Mouse (Mus musculus) gastrocnemius, adult 2 months (tissue): ENCODE measurements at regions not wholly inside any gene's neighbourhood (a gene's known extent, or its start where the extent isn't known, plus 50 kb on each side); places are given as distances from the start of the nearest gene placed in this dataset.

ENCODE experiments used
- DNase-seq: peaks from one replicate; pipeline ENCODE4 v3.0.0; 2022
- H3K27ac ChIP-seq: fragments of 200-600 bp; 2 replicates; pipeline ENCODE4 v1.8.1; 2022; ENCODE audit warnings: mild to moderate bottlenecking
- H3K4me3 ChIP-seq: fragments of 200-600 bp; 2 replicates; pipeline ENCODE4 v1.8.1; 2022; ENCODE audit warnings: mild to moderate bottlenecking, moderate library complexity
- CTCF ChIP-seq: fragments of 200-600 bp; IDR thresholded peaks from 2 replicates; pipeline ENCODE4 v1.8.1; 2022; ENCODE audit warnings: antibody characterized with exemption, mild to moderate bottlenecking, moderate library complexity
- intact Hi-C: fragments of 180-260 bp; cut with DNase I; formaldehyde crosslinking; loops from one replicate; pipeline ENCODE4 v1.15.1; 2025

GRCm38 (mm10) chr4:54852991-54853925, 91.6 kb upstream of the Zfp462 start:
- no peak for TF ChIP-seq CTCF
- intact Hi-C loops, result no loop called here
- DNase-seq, result no peak
- Histone ChIP-seq H3K4me3 (no peak overlapping the region), H3K27ac (no peak overlapping the region)

GRCm38 (mm10) chr4:54858604-54859003, 86.2 kb upstream of the Zfp462 start:
- intact Hi-C loops, result no loop called here
- no peak for DNase-seq
- no peak overlapping the region for H3K27ac ChIP-seq

GRCm38 (mm10) chr4:54866062-54866461, 78.8 kb upstream of the Zfp462 start:
- no peak for DNase-seq
- intact Hi-C loops, result no loop called here
- no peak for TF ChIP-seq CTCF
- Histone ChIP-seq H3K27ac (no peak overlapping the region), H3K4me3 (no peak overlapping the region)

More at GRCm38 (mm10) chr4:54858604-54859003, 86.2 kb upstream of the Zfp462 start:
- no peak overlapping the region for H3K4me3 ChIP-seq
- TF ChIP-seq CTCF, result no peak

GRCm38 (mm10) chr4:54874136-54874827, 70.6 kb upstream of the Zfp462 start:
- intact Hi-C loops, result no loop called here
- TF ChIP-seq CTCF, result no peak
- Histone ChIP-seq H3K4me3 (no peak overlapping the region), H3K27ac (peak overlapping the region; percentile 2; the same call in 1 of the 2 replicates)
- DNase-seq, result no peak

GRCm38 (mm10) chr4:54875506-54875905, 69.3 kb upstream of the Zfp462 start:
- intact Hi-C loops, result no loop called here
- H3K27ac ChIP-seq, result no peak overlapping the region; the same call in 1 of the 2 replicates
- DNase-seq, result no peak
- no peak for TF ChIP-seq CTCF
- no peak overlapping the region for H3K4me3 ChIP-seq

DNA sequence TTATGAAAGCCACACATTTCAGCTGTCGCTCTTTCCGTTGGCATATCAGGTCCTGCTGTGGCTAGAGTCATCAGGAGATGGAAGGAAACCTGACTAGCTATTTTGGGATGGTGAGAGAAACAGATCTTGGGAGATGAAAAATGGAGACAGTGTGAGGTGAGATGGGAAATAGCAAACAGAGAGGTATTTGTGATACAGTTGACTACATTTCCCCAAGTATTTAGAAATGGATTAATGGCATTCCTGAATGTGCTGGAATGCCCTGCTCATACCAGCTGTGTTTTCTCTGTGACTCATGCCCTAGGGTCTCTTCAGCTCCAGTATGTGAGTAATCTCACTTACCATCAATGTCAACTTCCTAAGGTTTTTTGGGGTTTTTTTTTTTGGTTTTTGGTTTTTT, 67.5 kb upstream of the Zfp462 start:
- DNase-seq, result no peak
- no peak for TF ChIP-seq CTCF
- no peak overlapping the region for H3K4me3 ChIP-seq
- intact Hi-C loops, result no loop called here
- peak overlapping the region; percentile 56; the same call in 1 of the 2 replicates for H3K27ac ChIP-seq

- TF ChIP-seq CTCF, result no peak
- DNase-seq, result no peak
- no peak overlapping the region for H3K27ac ChIP-seq
- no peak overlapping the region for H3K4me3 ChIP-seq
- intact Hi-C loops, result no loop called here
Measured at GRCm38 (mm10) chr4:54878531-54878930, 66.3 kb upstream of the Zfp462 start.

DNA sequence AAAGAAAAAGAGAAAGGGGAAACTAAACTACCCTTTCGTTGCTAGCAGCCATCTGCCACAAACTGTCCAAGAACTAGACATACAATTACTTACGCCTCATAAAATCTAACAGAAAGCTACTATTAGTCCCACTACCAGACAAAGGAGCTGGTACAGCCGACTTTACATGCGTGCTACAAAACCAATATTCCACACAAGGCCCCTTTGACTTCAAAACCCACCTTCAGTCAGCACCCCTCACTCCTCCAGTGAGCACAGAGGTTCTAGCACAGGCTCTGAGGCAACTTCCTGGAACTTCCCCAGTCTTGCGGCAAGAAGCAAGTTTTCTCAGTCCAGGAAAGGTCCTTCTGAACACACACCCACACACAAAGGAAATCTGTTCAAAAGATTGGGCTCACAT, 51.6 kb upstream of the Zfp462 start:
- no peak for TF ChIP-seq CTCF
- Histone ChIP-seq H3K4me3 (no peak overlapping the region), H3K27ac (no peak overlapping the region)
- intact Hi-C loops, result no loop called here
- DNase-seq, result no peak
